Mouse (Mus musculus) G1E-ER4 (cell line): ENCODE data around the gene Tra2a. TPM values are rescaled to one million over a fixed set of nuclear protein-coding genes. Genes with fewer than 3 reads are reported as not detected.

ENCODE experiments used
- GATA1 ChIP-seq: IDR thresholded peaks from one replicate; pipeline ENCODE4 v1.8.0; 2012; ENCODE audit warnings: low read length, inconsistent platforms
- polyA plus RNA-seq: library from polyadenylated mRNA; stranded (reverse); fragments of >175 nt; gene quantifications from 2 replicates; pipeline ENCODE4 v1.2.3, GENCODE M21; 2012

Gene Tra2a
- 19.7 and 21.6 TPM in 2 replicates for polyA plus RNA-seq

DNA sequence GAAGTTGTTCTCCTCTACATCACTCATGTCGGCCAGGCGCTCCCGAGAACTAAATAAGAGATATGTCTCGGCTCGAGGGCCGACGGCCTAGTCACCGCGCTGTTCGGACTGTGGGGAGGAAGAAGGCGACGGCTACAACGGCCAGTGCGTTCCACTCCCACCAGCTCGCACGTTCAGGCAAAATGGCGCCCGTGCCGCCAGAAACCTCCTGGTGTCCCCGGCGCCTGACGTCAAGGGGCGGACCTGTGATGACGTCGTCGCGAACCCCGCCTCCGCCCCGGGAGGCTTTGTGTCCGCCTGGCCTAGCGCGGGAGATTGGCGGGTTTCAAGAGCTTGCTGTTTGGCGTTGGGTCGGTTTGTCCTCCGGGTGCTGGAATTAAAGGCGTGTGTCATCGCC, at the start of gene Tra2a:
TSS of gene Tra2a (minus strand) at position 187 of the 397 bp plus-strand sequence.
- no peak for TF ChIP-seq GATA1

GRCm38 (mm10) chr6:49298286-49298685, 34.5 kb upstream of the Tra2a start:
- no peak for TF ChIP-seq GATA1

- TF ChIP-seq GATA1 = no peak
These were observed 18.3 kb upstream of the Tra2a start for GRCm38 (mm10) chr6:49282122-49282521.

- TF ChIP-seq GATA1 = no peak
These were observed 17.1 kb upstream of the Tra2a start for GRCm38 (mm10) chr6:49280942-49281341.

- no peak for TF ChIP-seq GATA1
These were observed 11.5 kb upstream of the Tra2a start for GRCm38 (mm10) chr6:49275296-49275695.

DNA sequence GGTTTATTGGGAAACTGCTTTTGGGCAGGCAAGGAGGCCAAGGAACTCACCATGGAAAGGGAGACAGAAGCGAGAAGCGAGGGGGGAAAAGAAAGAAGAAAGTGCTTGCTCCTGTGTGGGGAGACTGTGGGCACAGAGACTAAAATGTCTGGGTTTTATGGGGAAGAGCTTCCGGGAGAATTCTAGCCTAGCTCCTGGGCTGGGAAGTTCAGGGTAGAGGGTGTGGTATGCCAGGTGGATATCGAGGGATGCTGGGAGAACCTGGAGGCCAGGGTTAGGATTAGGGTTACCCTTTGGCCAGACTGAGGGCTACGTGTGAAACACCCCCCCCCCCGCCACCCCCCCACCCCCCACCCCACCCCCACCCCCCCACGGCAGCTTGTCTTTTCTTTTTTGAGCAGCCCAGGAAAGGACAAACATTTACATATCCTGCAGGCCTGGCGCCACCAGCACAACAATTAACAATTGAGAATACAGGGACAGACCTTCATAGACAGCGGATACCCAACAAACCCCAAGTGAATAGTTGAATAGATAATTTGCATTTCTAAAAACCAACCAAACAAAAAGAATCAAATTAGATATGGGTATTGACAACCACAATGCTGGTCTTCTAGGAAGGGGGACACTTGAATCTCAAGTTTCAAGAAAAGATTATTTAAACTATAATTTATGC, 10.7 kb upstream of the Tra2a start:
- TF ChIP-seq GATA1 = no peak

GRCm38 (mm10) chr6:49273934-49274333, 10.1 kb upstream of the Tra2a start:
- no peak for TF ChIP-seq GATA1

DNA sequence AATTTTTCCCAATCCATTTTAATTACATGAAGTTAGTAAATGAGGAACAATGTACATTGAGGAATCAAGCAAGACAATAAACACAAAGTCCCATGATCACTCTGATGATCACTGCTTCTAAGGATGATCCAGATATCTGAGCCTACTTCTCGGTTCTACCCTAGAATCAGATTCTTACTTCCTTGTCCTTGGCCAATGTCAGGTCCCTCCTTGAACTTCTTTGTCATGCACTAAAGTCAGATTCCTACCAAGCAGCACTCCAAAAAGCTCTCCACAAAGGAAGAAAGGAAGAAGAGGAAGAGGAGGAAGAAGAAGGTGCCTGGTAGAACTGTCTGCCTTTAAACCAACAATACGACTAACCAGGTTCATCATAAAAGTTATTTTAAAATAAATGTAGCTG, 9.0 kb upstream of the Tra2a start:
- TF ChIP-seq GATA1 = no peak

GRCm38 (mm10) chr6:49271815-49272214, 8.0 kb upstream of the Tra2a start:
- no peak for TF ChIP-seq GATA1

DNA sequence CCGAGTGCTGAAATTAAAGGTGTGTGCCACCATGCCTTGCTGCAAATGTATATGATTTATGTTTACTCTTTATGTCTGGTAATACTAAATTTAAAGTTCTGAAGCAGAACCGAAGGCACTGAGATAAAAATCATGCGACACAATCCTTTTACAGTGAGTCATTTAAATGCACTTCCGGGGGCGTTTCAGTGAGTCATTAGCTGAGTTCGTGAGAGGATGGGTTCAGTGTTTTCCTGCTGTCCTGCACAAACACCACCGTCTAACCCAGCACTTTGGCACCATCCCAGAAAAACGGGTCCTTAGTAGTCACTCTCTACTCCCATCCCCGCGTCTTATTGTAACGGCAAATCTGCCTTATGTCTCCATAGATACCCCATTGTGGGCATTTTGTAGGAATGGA, 6.1 kb upstream of the Tra2a start:
- no peak for TF ChIP-seq GATA1

DNA sequence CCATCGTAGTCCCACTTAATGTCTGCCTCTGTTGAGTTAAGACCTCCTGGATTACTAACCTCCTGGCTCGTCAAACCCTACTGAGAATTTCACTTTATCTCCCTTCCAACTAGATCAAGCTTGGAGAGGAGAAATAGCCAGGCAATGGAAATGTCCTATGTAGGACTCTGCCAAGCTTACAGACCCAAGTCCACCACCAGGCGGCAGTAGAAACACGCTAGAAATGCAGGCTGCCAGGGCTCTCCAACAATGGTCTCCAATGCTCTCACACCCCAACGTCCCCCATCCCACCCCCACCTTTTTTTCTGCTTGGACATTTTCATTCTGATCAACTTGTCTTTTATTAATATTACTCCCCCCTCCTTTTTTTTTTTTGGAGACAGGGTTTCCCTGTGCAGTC, 5.4 kb upstream of the Tra2a start:
- TF ChIP-seq GATA1 = no peak

GRCm38 (mm10) chr6:49267686-49268085, 3.9 kb upstream of the Tra2a start:
- no peak for TF ChIP-seq GATA1

GRCm38 (mm10) chr6:49263081-49263846, 569 bp downstream of the Tra2a start:
- no peak for TF ChIP-seq GATA1

DNA sequence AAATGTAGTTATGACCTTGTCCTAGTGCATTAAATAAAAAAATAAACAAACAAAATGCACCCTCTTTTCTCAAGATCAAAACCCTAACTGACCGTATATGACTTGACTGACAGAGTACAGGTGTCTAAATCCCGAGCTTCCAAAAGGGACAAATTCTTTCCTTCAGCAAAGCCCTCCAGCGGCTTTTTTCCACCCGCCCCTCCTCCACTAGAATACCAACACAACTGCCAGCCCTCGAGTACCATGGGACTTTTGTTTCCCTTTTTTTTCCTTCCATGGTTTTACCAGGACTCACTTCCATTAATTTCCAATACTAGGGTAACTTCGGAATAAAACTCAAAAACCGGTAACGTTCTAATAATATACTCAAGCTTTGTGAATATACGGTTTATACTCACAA, 1.4 kb downstream of the Tra2a start:
- no peak for TF ChIP-seq GATA1

- no peak for TF ChIP-seq GATA1
These were observed 4.1 kb downstream of the Tra2a start for GRCm38 (mm10) chr6:49259711-49260110.

DNA sequence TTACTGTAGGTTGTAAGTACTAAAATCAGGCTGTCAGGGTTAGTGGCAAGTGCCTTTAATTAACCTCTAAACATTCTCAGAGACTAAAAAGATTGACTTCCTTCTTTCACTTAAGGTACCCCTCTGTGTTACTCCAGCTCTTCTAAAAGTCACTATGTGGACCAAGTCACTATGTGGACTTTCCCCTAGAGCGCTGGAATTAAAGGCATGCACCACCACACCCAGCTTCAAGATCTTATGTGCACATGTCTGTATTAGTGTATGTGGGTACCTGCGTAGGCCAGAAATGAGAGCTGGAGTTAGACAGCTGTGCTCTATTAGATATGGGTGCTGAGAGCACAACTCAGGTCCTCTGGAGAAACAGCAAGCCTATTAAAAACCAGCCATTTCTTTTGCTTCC, 6.0 kb downstream of the Tra2a start:
- no peak for TF ChIP-seq GATA1

GRCm38 (mm10) chr6:49252207-49252606, 11.6 kb downstream of the Tra2a start:
- no peak for TF ChIP-seq GATA1

- TF ChIP-seq GATA1 = no peak
These were observed 12.6 kb downstream of the Tra2a start for GRCm38 (mm10) chr6:49251199-49251598.
